Mouse (Mus musculus) intestine, embryonic 16.5 days (tissue): ENCODE results near the gene Gpr15. TPM values are rescaled to one million over a fixed set of nuclear protein-coding genes. Genes with fewer than 3 reads are reported as not detected.

Experiments
- ATAC-seq: fragments of 200-750 bp; cut with Nextera tagmentation; 2 replicates; pipeline ENCODE4 v1.8.0; 2017; ENCODE audit warnings: moderate TSS enrichment, moderate library complexity
- H3K27ac ChIP-seq: fragments of 300-500 bp; sonication (generic); 2 replicates; pipeline ENCODE4 v1.5.1; 2014; ENCODE audit warnings: mild to moderate bottlenecking, low read length
- H3K27me3 ChIP-seq: fragments of 300-500 bp; sonication (generic); replicated peaks from 2 replicates; pipeline ENCODE4 v1.6.1; 2014; ENCODE audit warnings: low read length, control low read depth, mixed read lengths; ENCODE audit not compliant: control insufficient read depth, insufficient read depth
- H3K36me3 ChIP-seq: fragments of 300-500 bp; sonication (generic); 2 replicates; pipeline ENCODE4 v1.6.1; 2014; ENCODE audit warnings: low read length, control low read depth; ENCODE audit not compliant: control insufficient read depth, insufficient read depth
- H3K4me1 ChIP-seq: fragments of 300-500 bp; sonication (generic); 2 replicates; pipeline ENCODE4 v1.6.1; 2014; ENCODE audit warnings: low read length, control low read depth, mixed read lengths; ENCODE audit not compliant: control insufficient read depth, insufficient read depth
- H3K4me2 ChIP-seq: fragments of 300-500 bp; sonication (generic); 2 replicates; pipeline ENCODE4 v1.6.1; 2014; ENCODE audit warnings: low read depth, low read length, control low read depth
- H3K4me3 ChIP-seq: fragments of 300-500 bp; sonication (generic); 2 replicates; pipeline ENCODE4 v1.5.1; 2014; ENCODE audit warnings: mild to moderate bottlenecking, low read length
- H3K9ac ChIP-seq: fragments of 300-500 bp; sonication (generic); 2 replicates; pipeline ENCODE4 v1.6.1; 2014; ENCODE audit warnings: low read depth, low read length
- H3K9me3 ChIP-seq: fragments of 300-500 bp; sonication (generic); 2 replicates; pipeline ENCODE4 v1.6.1; 2016; ENCODE audit warnings: low read length, control low read depth; ENCODE audit not compliant: control insufficient read depth
- WGBS: fragments of 180-500 bp; shearing (Covaris S2); extraction: QIAGEN DNeasy Blood & Tissue Kit; methylation state at CpG from one replicate; pipeline ENCODE4 v1.1.7; 2014; 5-methylcytosine and 5-hydroxymethylcytosine counted together
- polyA plus RNA-seq: library from polyadenylated mRNA; unstranded; fragments of >200 nt; fragmentation: Nextera tagmentation; extraction: Ambion mirVana; gene quantifications from 2 replicates; pipeline ENCODE4 v1.2.1, GENCODE M21; 2015

Gene Gpr15
- polyA plus RNA-seq, 1 experiment from 2014 or later = 0.11 TPM

GRCm38 (mm10) chr16:58727477-58728131 is 8.7 kb upstream of the Gpr15 start, which contains the start of gene Cldnd1:
TSS of gene Cldnd1 (plus strand) at chr16:58727910.
- peak within 1 kb of the TSS; percentile 81 for H3K9ac ChIP-seq
- H3K36me3 ChIP-seq = no peaks in the 10 kb centered on the region; the same call in 1 of the 2 replicates
- peak within 1 kb of the TSS; percentile 78 for H3K4me3 ChIP-seq
- H3K4me1 ChIP-seq = peaks cover 3% of the 10 kb centered on the region; the same call in 1 of the 2 replicates
- peak within 1 kb of the TSS; percentile 68 for H3K4me2 ChIP-seq
- H3K27ac ChIP-seq = peak within 1 kb of the TSS; percentile 69
- H3K27me3 ChIP-seq = no peaks in the 10 kb centered on the region
- WGBS = 1% methylated on average over 30 of the region's 35 CpGs
- ATAC-seq = peak; percentile 100
- H3K9me3 ChIP-seq = no peaks in the 10 kb centered on the region

- ATAC-seq = no peak
Measured at GRCm38 (mm10) chr16:58726680-58727476, 8.0 kb upstream of the Gpr15 start.

GRCm38 (mm10) chr16:58722292-58722691 is 3.4 kb upstream of the Gpr15 start:
- no peak overlapping the region for H3K27ac ChIP-seq
- no peaks in the 10 kb centered on the region for H3K4me1 ChIP-seq
- H3K9me3 ChIP-seq = no peaks in the 10 kb centered on the region
- peak; percentile 62; the same call in 1 of the 2 replicates for ATAC-seq
- no peak overlapping the region for H3K4me2 ChIP-seq
- no peak overlapping the region for H3K4me3 ChIP-seq
- no peak overlapping the region for H3K9ac ChIP-seq
- no peaks in the 10 kb centered on the region for H3K27me3 ChIP-seq
- WGBS = 88% methylated on average over 2 of the region's 2 CpGs
- H3K36me3 ChIP-seq = no peaks in the 10 kb centered on the region

More at GRCm38 (mm10) chr16:58726680-58727476, 8.0 kb upstream of the Gpr15 start:
- Histone ChIP-seq H3K36me3 (no peaks in the 10 kb centered on the region; the same call in 1 of the 2 replicates), H3K27me3 (no peaks in the 10 kb centered on the region), H3K27ac (no peak overlapping the region), H3K4me1 (peaks cover 3% of the 10 kb centered on the region; the same call in 1 of the 2 replicates), H3K9ac (no peak overlapping the region), H3K4me3 (no peak overlapping the region), H3K9me3 (no peaks in the 10 kb centered on the region), H3K4me2 (no peak overlapping the region)
- WGBS = 74% methylated on average over 11 of the region's 11 CpGs

GRCm38 (mm10) chr16:58715018-58715417 is 3.9 kb downstream of the Gpr15 start:
- 71% methylated on average over 4 of the region's 4 CpGs for WGBS
- no peaks in the 10 kb centered on the region for H3K4me1 ChIP-seq
- ATAC-seq = no peak
- no peaks in the 10 kb centered on the region for H3K9me3 ChIP-seq
- no peaks in the 10 kb centered on the region for H3K36me3 ChIP-seq
- no peak overlapping the region for H3K4me3 ChIP-seq
- H3K9ac ChIP-seq = no peak overlapping the region
- H3K4me2 ChIP-seq = no peak overlapping the region
- no peak overlapping the region for H3K27ac ChIP-seq
- H3K27me3 ChIP-seq = no peaks in the 10 kb centered on the region

GRCm38 (mm10) chr16:58713128-58713527 is 5.7 kb downstream of the Gpr15 start:
- Histone ChIP-seq H3K9ac (no peak overlapping the region), H3K4me1 (no peaks in the 10 kb centered on the region), H3K9me3 (no peaks in the 10 kb centered on the region), H3K27ac (no peak overlapping the region), H3K4me2 (no peak overlapping the region), H3K4me3 (no peak overlapping the region), H3K36me3 (no peaks in the 10 kb centered on the region), H3K27me3 (no peaks in the 10 kb centered on the region)
- WGBS = 89% methylated on average over 1 of the region's 1 CpGs
- ATAC-seq = no peak

- no peak overlapping the region for H3K9ac ChIP-seq
- H3K4me3 ChIP-seq = no peak overlapping the region
- H3K27ac ChIP-seq = no peak overlapping the region
- no peaks in the 10 kb centered on the region for H3K9me3 ChIP-seq
- ATAC-seq = no peak
- no peaks in the 10 kb centered on the region for H3K4me1 ChIP-seq
- H3K27me3 ChIP-seq = no peaks in the 10 kb centered on the region
- WGBS = 73% methylated on average over 8 of the region's 8 CpGs
- no peak overlapping the region for H3K4me2 ChIP-seq
- no peaks in the 10 kb centered on the region for H3K36me3 ChIP-seq
Measured at GRCm38 (mm10) chr16:58712221-58712620, 6.6 kb downstream of the Gpr15 start.

- H3K36me3 ChIP-seq = no peaks in the 10 kb centered on the region
- no peak overlapping the region for H3K27ac ChIP-seq
- H3K4me1 ChIP-seq = no peaks in the 10 kb centered on the region
- no peaks in the 10 kb centered on the region for H3K9me3 ChIP-seq
- 80% methylated on average over 4 of the region's 4 CpGs for WGBS
- H3K4me3 ChIP-seq = no peak overlapping the region
- ATAC-seq = no peak
- H3K27me3 ChIP-seq = no peaks in the 10 kb centered on the region
- no peak overlapping the region for H3K9ac ChIP-seq
- H3K4me2 ChIP-seq = no peak overlapping the region
Measured at GRCm38 (mm10) chr16:58709536-58709935, 9.3 kb downstream of the Gpr15 start.

- H3K27ac ChIP-seq = peak overlapping the region; percentile 54; the same call in 1 of the 2 replicates
- WGBS = 77% methylated on average over 3 of the region's 3 CpGs
- H3K9me3 ChIP-seq = no peaks in the 10 kb centered on the region
- no peak overlapping the region for H3K9ac ChIP-seq
- H3K4me3 ChIP-seq = no peak overlapping the region
- H3K4me1 ChIP-seq = no peaks in the 10 kb centered on the region
- H3K4me2 ChIP-seq = no peak overlapping the region
- peak; percentile 80 for ATAC-seq
- H3K27me3 ChIP-seq = no peaks in the 10 kb centered on the region
- H3K36me3 ChIP-seq = no peaks in the 10 kb centered on the region
Measured at GRCm38 (mm10) chr16:58708601-58709475, 10.0 kb downstream of the Gpr15 start.
